Mouse (Mus musculus) adrenal gland, postnatal 10 days (tissue): ENCODE measurements around the gene Pmm2. TPM values are rescaled to one million over a fixed set of nuclear protein-coding genes. Genes with fewer than 3 reads are reported as not detected.

ENCODE experiments used
- DNase-seq: peaks from one replicate; pipeline ENCODE4 v3.0.0; 2021; ENCODE audit warnings: mixed read lengths
- long read RNA-seq, 2 experiments: library from polyadenylated mRNA; stranded (forward); transcript quantifications; one replicate each; pipeline ENCODE4 v2.0.0; 2021
- total RNA-seq, 2 experiments: library from RNA; stranded (reverse); gene quantifications; 2 replicates each; pipeline ENCODE4 v1.2.3; 2021

Gene Pmm2
- 10 to 100 TPM; 56.9 to 74.1 TPM for total RNA-seq
- long read RNA-seq, experiment 1, transcript Pmm2-201 (9 exons, 1,842 nt) = major isoform, 32 of 53 reads
- long read RNA-seq, experiment 1, partial matches to known transcripts = 4 of 53 reads
- long read RNA-seq, experiment 1, other reads (novel, unspliced or antisense) = 14 of 53 reads
- long read RNA-seq, experiment 2, transcript Pmm2-201 (9 exons, 1,842 nt) = major isoform, 25 of 44 reads
- long read RNA-seq, experiment 2, partial matches to known transcripts = 4 of 44 reads
- long read RNA-seq, experiment 2, other reads (novel, unspliced or antisense) = 14 of 44 reads

- DNase-seq = peak; percentile 86
Observed at GRCm38 (mm10) chr16:8637217-8638051, at the start of gene Pmm2, which contains the start of gene Tmem186. Gene Pmm2 (plus strand): TSS chr16:8637674. Gene Tmem186 (minus strand): TSS chr16:8637712.

- no peak for DNase-seq
Observed at GRCm38 (mm10) chr16:8595411-8595810, 42.1 kb upstream of the Pmm2 start.

- no peak for DNase-seq
Observed at GRCm38 (mm10) chr16:8596336-8596735, 41.1 kb upstream of the Pmm2 start.

- no peak for DNase-seq
Observed at GRCm38 (mm10) chr16:8597516-8597915, 40.0 kb upstream of the Pmm2 start.

GRCm38 (mm10) chr16:8603789-8604188 is 33.7 kb upstream of the Pmm2 start:
- peak; percentile 11 for DNase-seq

- no peak for DNase-seq
Observed at GRCm38 (mm10) chr16:8610397-8610796, 27.1 kb upstream of the Pmm2 start.

- no peak for DNase-seq
Observed at GRCm38 (mm10) chr16:8612214-8613005, 25.1 kb upstream of the Pmm2 start.

- DNase-seq = no peak
Observed at GRCm38 (mm10) chr16:8613039-8613438, 24.4 kb upstream of the Pmm2 start.

GRCm38 (mm10) chr16:8613447-8613846 is 24.0 kb upstream of the Pmm2 start:
- DNase-seq = no peak

- DNase-seq = no peak
Observed at GRCm38 (mm10) chr16:8619659-8620314, 17.7 kb upstream of the Pmm2 start.

- no peak for DNase-seq
Observed at GRCm38 (mm10) chr16:8620315-8621115, 17.0 kb upstream of the Pmm2 start.

- DNase-seq = peak; percentile 10
Observed at GRCm38 (mm10) chr16:8630419-8630818, 7.1 kb upstream of the Pmm2 start.

GRCm38 (mm10) chr16:8631428-8631827 is 6.0 kb upstream of the Pmm2 start:
- DNase-seq = no peak

- no peak for DNase-seq
Observed at GRCm38 (mm10) chr16:8636867-8637216, 632 bp upstream of the Pmm2 start.

- DNase-seq = no peak
Observed at GRCm38 (mm10) chr16:8638131-8638530, 657 bp downstream of the Pmm2 start.

- no peak for DNase-seq
Observed at GRCm38 (mm10) chr16:8639466-8640191, 2.2 kb downstream of the Pmm2 start.

- peak; percentile 60 for DNase-seq
Observed at GRCm38 (mm10) chr16:8643855-8644254, 6.4 kb downstream of the Pmm2 start.

GRCm38 (mm10) chr16:8645546-8645945 is 8.1 kb downstream of the Pmm2 start:
- no peak for DNase-seq

- peak; percentile 59 for DNase-seq
Observed at GRCm38 (mm10) chr16:8650007-8650406, 12.5 kb downstream of the Pmm2 start.

GRCm38 (mm10) chr16:8655108-8655507 is 17.6 kb downstream of the Pmm2 start:
- DNase-seq = no peak

GRCm38 (mm10) chr16:8655599-8655998 is 18.1 kb downstream of the Pmm2 start:
- DNase-seq = no peak
